Mouse (Mus musculus) left cerebral cortex, adult 18-20 months (tissue): Measurements from ENCODE around the gene Polr3f. TPM values are rescaled to one million over a fixed set of nuclear protein-coding genes. Genes with fewer than 3 reads are reported as not detected.

ENCODE experiments used
- DNase-seq, 2 experiments: peaks; one replicate each; pipeline ENCODE4 v3.0.0; 2021 to 2022; ENCODE audit warnings: low spot score in 2 of 2, mixed read lengths in 1 of 2
- long read RNA-seq, 2 experiments: library from polyadenylated mRNA; stranded (forward); transcript quantifications; one replicate each; pipeline ENCODE4 v2.0.0; 2021
- total RNA-seq, 2 experiments: library from RNA; stranded (reverse); gene quantifications; 2 replicates each; pipeline ENCODE4 v1.2.3; 2021

Gene Polr3f
- 10 to 100 TPM; 22.1 to 22.5 TPM for total RNA-seq
- long read RNA-seq, experiment 1, full-length matches to known transcripts, result 7 of 11 reads
- long read RNA-seq, experiment 1, partial matches to known transcripts, result 0 of 11 reads
- long read RNA-seq, experiment 1, other reads (novel, unspliced or antisense), result 4 of 11 reads
- long read RNA-seq, experiment 2, full-length matches to known transcripts, result 3 of 8 reads
- long read RNA-seq, experiment 2, partial matches to known transcripts, result 0 of 8 reads
- long read RNA-seq, experiment 2, other reads (novel, unspliced or antisense), result 5 of 8 reads

- DNase-seq, result peak; percentile 96 to 98
These were observed at the start of gene Polr3f, which contains the start of gene Dzank1 for GRCm38 (mm10) chr2:144526981-144527820. TSS of gene Polr3f (plus strand) at chr2:144527718. TSS of gene Dzank1 (minus strand) at chr2:144527414.

DNA sequence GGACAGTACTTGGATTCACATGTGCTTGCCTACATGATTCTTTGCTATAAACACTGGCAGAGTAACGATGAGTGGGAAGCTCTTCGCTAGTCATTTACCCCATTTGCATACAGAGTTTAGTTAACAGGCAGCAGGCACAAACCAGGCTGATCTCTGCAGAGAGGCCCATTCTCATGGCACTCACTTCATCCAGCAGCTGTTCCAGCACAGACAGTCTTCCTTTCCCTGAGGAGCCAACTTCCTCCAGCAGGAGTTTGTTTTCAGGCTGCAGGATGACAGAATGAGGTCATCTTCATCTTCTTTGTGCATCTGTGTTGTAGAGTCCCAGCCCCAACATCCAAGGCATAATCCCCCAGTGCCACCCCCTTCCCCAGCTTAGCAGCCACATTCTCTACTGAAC, 48.1 kb upstream of the Polr3f start:
- DNase-seq, result peak; percentile 34 to 70

DNA sequence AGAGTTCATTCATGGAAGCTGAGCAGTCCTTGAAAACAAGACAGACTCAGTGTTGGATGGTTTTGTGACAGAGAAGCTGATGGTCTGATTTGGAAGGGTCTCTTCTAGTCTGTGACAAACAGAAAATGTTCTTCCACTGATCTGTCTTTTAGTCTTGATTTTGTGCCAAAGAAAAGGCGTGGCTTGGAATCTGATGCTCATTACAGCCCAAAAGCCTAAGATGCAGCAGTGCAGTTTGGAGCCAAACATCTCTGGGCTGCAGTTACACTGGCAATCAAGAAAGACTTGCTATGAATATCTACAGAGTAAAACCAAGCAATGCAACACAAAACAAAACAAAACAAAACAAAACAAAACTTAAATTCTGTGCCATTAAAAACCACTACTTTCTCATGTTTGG, 43.4 kb upstream of the Polr3f start:
- no peak for DNase-seq

DNA sequence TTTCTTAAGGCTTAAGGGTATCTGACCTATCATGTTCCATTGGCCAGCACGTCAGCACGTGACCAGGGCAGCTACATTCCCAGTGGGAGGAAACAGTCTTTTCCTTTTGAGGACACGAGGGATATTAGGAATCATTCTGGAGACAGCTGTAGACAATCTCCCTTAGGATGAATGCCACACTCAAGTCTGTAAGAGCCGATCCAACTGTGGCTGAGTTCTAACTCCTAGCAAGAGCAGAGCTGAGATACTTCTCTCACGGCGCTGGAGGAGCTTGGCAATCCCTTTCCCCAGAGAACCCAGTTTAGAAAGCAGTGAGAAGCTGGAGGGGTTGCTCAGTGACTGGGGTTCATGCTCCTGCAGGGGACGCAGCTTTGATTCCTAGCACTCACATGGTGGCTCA, 42.1 kb upstream of the Polr3f start:
- no peak for DNase-seq

GRCm38 (mm10) chr2:144487476-144487875, 40.0 kb upstream of the Polr3f start:
- no peak for DNase-seq

GRCm38 (mm10) chr2:144489342-144489741, 38.2 kb upstream of the Polr3f start:
- no peak for DNase-seq

DNA sequence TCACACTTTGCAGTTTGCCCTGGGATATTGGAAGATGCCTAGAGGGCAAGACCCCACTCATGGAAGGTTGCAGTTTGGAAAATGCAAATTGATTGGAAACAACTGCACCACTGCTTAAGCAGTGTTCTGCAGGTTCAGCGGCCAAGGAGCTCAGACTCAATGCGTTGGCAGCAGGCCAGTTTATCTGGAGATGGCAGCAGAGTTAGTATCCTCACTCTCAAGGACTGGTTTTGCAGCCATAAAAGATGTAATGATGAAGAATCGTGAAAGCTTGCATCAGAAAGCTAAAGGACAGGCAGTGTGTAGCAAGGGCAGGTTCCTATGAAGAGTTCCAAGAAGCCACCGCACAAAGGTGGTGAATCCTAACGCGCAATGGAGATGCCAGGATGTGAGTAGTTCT, 25.4 kb upstream of the Polr3f start:
- DNase-seq, result peak in 1 of 2 experiments; percentile 28

DNA sequence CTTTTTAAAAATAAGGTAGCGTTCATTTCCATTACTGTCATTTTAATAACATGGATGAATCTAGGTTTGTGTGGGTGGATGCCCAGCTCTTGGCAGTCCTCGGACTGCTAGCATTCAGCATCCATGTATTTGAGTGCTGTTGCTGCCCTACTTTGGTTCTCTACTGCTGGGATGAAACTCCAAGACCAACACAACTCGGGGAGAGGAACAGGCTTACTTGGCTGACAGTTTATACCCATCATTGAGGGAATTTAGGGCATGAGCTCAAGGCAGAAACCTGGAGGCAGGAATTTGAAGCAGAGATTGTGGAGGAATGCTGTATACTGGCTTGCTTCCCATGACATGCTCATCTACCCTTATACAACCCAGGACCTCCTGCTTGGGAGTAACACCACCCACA, 12.9 kb upstream of the Polr3f start:
- DNase-seq, result no peak

DNA sequence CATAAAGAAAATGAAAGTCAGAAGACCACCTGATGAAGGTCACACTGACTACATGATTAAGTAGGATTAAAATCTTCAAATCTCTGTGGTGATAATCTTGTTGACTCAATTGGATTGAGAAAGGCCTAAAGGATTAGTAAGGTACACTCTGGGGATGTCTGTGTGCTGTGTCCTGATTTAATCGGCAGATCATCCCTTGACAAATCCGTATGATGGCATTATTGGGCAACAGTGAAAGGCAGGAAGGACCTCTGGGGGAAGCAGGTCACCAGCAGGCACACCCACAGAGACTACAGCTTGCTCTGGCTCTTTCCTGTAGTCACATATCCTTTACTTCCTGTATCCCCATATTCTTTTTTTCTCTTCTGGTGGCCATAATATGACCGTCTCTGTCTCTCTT, 7.7 kb upstream of the Polr3f start:
- DNase-seq, result no peak

DNA sequence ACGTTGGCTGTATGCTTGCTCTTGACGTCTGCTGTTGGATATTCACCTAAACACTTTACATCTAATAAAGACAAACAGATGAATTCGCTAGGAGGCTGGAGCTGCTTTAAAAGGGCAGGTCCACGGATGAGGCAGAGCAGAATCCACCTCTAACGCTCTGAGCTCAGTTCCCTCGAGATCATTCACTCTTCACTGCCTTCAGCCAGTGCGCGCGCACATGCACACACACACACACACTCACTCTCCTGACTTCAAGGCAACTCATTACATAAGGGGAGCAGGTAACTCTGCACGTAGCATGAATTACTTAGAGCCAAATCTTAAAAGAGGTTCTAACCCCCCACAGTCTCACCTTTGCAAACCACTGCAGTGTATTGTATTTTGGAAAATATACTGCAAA, 1.7 kb upstream of the Polr3f start:
- peak in 1 of 2 experiments; percentile 30 for DNase-seq

DNA sequence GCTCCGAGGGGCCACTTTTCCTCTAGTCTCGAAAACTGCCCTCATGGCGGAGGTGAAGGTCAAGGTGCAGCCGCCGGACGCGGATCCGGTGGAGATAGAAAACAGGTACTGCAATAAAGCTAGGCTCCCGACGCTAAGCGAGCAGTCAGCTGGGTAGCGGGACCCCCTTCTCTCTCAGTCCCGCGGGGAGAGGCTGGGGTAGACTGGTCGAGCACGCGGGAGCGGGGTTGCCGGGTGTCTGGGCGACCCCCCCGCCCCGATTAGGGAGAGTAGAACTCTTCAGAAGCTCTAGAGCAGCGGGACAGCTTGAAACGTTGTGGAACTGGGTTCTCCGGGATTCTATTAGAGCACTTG, 280 bp downstream of the Polr3f start:
- DNase-seq, result no peak

- DNase-seq, result no peak
These were observed 9.6 kb downstream of the Polr3f start for GRCm38 (mm10) chr2:144537123-144537522.

DNA sequence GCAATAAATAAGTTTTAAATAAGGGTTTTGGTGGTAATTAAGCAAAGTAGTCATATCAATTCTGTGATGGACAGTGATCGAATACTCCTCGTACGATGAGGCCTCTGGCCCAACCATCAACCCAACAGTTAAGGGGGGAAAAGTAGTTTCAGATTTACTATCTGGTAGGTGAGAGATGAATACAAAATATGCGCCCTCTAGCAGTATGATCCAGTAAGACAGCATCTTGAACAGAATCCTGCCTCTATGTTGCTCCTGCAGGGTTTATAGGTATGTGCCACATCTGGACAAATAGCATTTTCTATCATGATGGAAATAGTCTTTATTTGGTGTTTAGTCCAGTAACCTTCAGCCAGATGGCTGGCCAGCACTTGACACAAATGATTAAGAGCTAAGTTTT, 13.7 kb downstream of the Polr3f start:
- no peak for DNase-seq

- DNase-seq, result no peak
These were observed 16.2 kb downstream of the Polr3f start for GRCm38 (mm10) chr2:144543670-144544069.

GRCm38 (mm10) chr2:144544630-144545029, 17.1 kb downstream of the Polr3f start:
- no peak for DNase-seq

GRCm38 (mm10) chr2:144545061-144545460, 17.5 kb downstream of the Polr3f start:
- DNase-seq, result no peak

DNA sequence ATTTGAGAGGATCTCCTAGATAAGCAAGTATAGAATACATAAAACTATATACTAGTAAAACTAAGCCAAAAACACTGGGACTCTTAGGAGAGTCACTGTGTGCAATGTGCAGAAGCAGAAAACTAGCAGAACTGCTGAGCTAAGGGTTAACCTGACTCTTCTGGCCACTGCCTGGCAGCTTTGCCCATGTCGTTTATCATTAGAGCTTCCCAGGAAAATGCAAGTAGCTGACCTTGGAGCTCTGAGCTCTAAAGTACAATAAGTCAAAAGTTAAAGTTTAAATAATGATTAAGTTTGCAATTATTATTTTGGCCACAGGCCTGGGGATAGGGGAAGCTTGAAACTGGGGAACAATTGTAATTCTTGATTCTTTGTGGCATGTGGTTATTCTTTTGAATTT, 18.0 kb downstream of the Polr3f start:
- no peak for DNase-seq

GRCm38 (mm10) chr2:144547559-144547958, 20.0 kb downstream of the Polr3f start:
- no peak for DNase-seq

GRCm38 (mm10) chr2:144550529-144550928, 23.0 kb downstream of the Polr3f start, which contains the start of gene Rbbp9:
TSS of gene Rbbp9 (minus strand) at chr2:144550869.
- peak; percentile 57 to 73 for DNase-seq

- no peak for DNase-seq
These were observed 26.4 kb downstream of the Polr3f start for GRCm38 (mm10) chr2:144553905-144554304.

DNA sequence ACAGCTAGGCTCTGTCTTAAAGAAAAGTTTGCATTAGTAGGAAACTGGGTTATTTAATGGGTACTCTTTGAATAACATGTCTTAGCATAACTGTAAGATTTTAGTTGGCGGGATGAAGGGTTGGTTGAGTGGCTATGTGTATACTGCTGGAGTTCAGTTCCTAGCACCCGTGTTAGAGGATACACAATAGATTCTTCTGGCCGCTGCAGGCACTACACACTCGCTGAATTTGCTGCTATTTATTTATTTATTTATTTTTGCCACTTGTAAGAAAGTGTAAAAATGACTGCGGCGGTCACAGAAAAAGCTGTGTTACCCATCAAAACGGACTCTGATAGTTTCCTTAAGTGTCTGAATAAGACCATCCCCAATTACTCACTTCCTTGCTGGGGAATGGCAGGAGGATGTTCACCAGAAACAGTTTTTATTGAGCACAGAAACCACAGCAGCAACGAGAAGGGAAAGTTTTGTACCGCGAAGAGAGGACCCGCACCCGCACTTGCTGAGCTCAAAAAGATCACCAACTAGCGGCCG, 27.8 kb downstream of the Polr3f start:
- DNase-seq, result no peak
